Mouse (Mus musculus): ENCODE data around the gene H2-Ob. TPM values are rescaled to one million over a fixed set of nuclear protein-coding genes. Genes with fewer than 3 reads are reported as not detected.
"Not testable (repeated sequence)": the region's sequence is repeated elsewhere in the genome, so short reads cannot be mapped to it uniquely, and the experiment has no call there.

H2-Ob gene
- total and polyA plus RNA-seq, 2 experiments from 2014 or later = 0.13 to 0.42 TPM

DNA sequence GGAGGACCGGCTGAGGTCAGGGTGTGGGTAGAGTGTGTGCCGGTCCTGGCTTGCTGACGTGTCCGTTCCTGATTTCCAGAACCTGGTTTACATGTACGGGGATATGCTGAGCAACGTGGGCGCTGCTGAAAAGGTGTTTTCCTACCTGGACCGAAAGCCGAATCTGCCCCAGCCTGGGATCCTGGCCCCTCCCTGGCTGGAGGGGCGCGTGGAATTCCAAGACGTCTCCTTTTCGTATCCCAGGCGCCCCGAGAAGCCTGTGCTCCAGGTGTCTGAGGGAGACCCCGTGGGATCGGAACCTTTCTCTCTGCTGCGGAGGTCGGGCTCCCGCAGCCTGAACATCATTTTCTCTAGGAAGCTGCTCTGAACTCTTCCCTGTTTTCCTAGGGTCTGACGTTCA lies 24.8 kb upstream of the H2-Ob start:
- TF ChIP-seq CTCF (IDR thresholded peaks at IDR 0.05; ENCODE audit: low read depth) = no peak
- Histone ChIP-seq H3K36me3 (ENCODE audit: insufficient read depth, low read length) (no peaks in the 10 kb centered on the region), H3K9me3 (ENCODE audit: low read length) (no peaks in the 10 kb centered on the region), H3K4me1 (ENCODE audit: insufficient read depth, low read length) (no peaks in the 10 kb centered on the region), H3K4me3 (ENCODE audit: low read length) (no peak overlapping the region; the same call in 1 of the 2 replicates), H3K27me3 (ENCODE audit: insufficient read depth, low read length) (peaks cover 9% of the 10 kb centered on the region), H3K9ac (replicated peaks; ENCODE audit: low read length) (no peak overlapping the region), H3K4me2 (ENCODE audit: low read depth, low read length) (0 out of 2 replicates have a peak overlapping the region, but pooled peaks have one; percentile 5), H3K27ac (no peak overlapping the region)
- DNase-seq (ENCODE audit: low spot score) = no peak
- ATAC-seq = no peak
- WGBS = 41% methylated on average over 21 of the region's 21 CpGs

- Histone ChIP-seq H3K9ac (replicated peaks; ENCODE audit: low read length) (no peak overlapping the region), H3K4me2 (ENCODE audit: low read depth, low read length) (no peak overlapping the region), H3K27ac (no peak overlapping the region), H3K27me3 (ENCODE audit: insufficient read depth, low read length) (peaks cover 9% of the 10 kb centered on the region), H3K36me3 (ENCODE audit: insufficient read depth, low read length) (no peaks in the 10 kb centered on the region), H3K9me3 (ENCODE audit: low read length) (no peaks in the 10 kb centered on the region), H3K4me1 (ENCODE audit: insufficient read depth, low read length) (no peaks in the 10 kb centered on the region), H3K4me3 (ENCODE audit: low read length) (no peak overlapping the region)
- no peak for TF ChIP-seq CTCF (IDR thresholded peaks at IDR 0.05; ENCODE audit: low read depth)
- DNase-seq (ENCODE audit: low spot score) = no peak
- 86% methylated on average over 12 of the region's 12 CpGs for WGBS
- ATAC-seq = no peak
These were observed 23.5 kb upstream of the H2-Ob start for GRCm38 (mm10) chr17:34215176-34215575.

- no peak for TF ChIP-seq CTCF (IDR thresholded peaks at IDR 0.05; ENCODE audit: low read depth)
- 90% methylated on average over 8 of the region's 8 CpGs for WGBS
These were observed 21.3 kb upstream of the H2-Ob start for GRCm38 (mm10) chr17:34217216-34217928.

GRCm38 (mm10) chr17:34217986-34218385 lies 20.7 kb upstream of the H2-Ob start:
- WGBS = 86% methylated on average over 5 of the region's 5 CpGs
- Histone ChIP-seq H3K4me1 (ENCODE audit: insufficient read depth, low read length) (no peaks in the 10 kb centered on the region), H3K36me3 (ENCODE audit: insufficient read depth, low read length) (no peaks in the 10 kb centered on the region), H3K4me3 (ENCODE audit: low read length) (no peak overlapping the region), H3K27ac (no peak overlapping the region), H3K9me3 (ENCODE audit: low read length) (no peaks in the 10 kb centered on the region), H3K9ac (replicated peaks; ENCODE audit: low read length) (no peak overlapping the region), H3K27me3 (ENCODE audit: insufficient read depth, low read length) (peaks cover 4% of the 10 kb centered on the region), H3K4me2 (ENCODE audit: low read depth, low read length) (no peak overlapping the region)
- no peak for TF ChIP-seq CTCF (IDR thresholded peaks at IDR 0.05; ENCODE audit: low read depth)
- ATAC-seq (no peak), DNase-seq (ENCODE audit: low spot score) (no peak)

More at GRCm38 (mm10) chr17:34217216-34217928, 21.3 kb upstream of the H2-Ob start:
- no peak overlapping the region for H3K4me2 ChIP-seq (ENCODE audit: low read depth, low read length)
- ATAC-seq (no peak), DNase-seq (ENCODE audit: low spot score) (no peak)
- no peaks in the 10 kb centered on the region for H3K4me1 ChIP-seq (ENCODE audit: insufficient read depth, low read length)
- H3K4me3 ChIP-seq (ENCODE audit: low read length) = no peak overlapping the region
- no peak overlapping the region for H3K27ac ChIP-seq
- H3K9me3 ChIP-seq (ENCODE audit: low read length) = no peaks in the 10 kb centered on the region
- peaks cover 9% of the 10 kb centered on the region for H3K27me3 ChIP-seq (ENCODE audit: insufficient read depth, low read length)
- no peak overlapping the region for H3K9ac ChIP-seq (replicated peaks; ENCODE audit: low read length)
- H3K36me3 ChIP-seq (ENCODE audit: insufficient read depth, low read length) = no peaks in the 10 kb centered on the region

GRCm38 (mm10) chr17:34218675-34219074 lies 20.0 kb upstream of the H2-Ob start:
- Histone ChIP-seq H3K9ac (replicated peaks; ENCODE audit: low read length) (no peak overlapping the region), H3K27me3 (ENCODE audit: insufficient read depth, low read length) (peaks cover 4% of the 10 kb centered on the region), H3K9me3 (ENCODE audit: low read length) (no peaks in the 10 kb centered on the region), H3K27ac (no peak overlapping the region), H3K4me3 (ENCODE audit: low read length) (no peak overlapping the region), H3K36me3 (ENCODE audit: insufficient read depth, low read length) (no peaks in the 10 kb centered on the region), H3K4me1 (ENCODE audit: insufficient read depth, low read length) (no peaks in the 10 kb centered on the region), H3K4me2 (ENCODE audit: low read depth, low read length) (no peak overlapping the region)
- peak; percentile 45 for DNase-seq (ENCODE audit: low spot score)
- ATAC-seq = peak; percentile 59; the same call in 1 of the 2 replicates
- 53% methylated on average over 11 of the region's 11 CpGs for WGBS
- TF ChIP-seq CTCF (IDR thresholded peaks at IDR 0.05; ENCODE audit: low read depth) = no peak

- ATAC-seq (0 out of 2 replicates have a peak, but pooled peaks have one; percentile 40), DNase-seq (ENCODE audit: low spot score) (peak; percentile 15)
- not testable (repeated sequence) for H3K9ac ChIP-seq (replicated peaks; ENCODE audit: low read length); H3K36me3 ChIP-seq (ENCODE audit: insufficient read depth, low read length); H3K9me3 ChIP-seq (ENCODE audit: low read length); H3K27me3 ChIP-seq (ENCODE audit: insufficient read depth, low read length); H3K4me1 ChIP-seq (ENCODE audit: insufficient read depth, low read length); H3K4me3 ChIP-seq (ENCODE audit: low read length); H3K27ac ChIP-seq; H3K4me2 ChIP-seq (ENCODE audit: low read depth, low read length)
- WGBS = 92% methylated on average over 8 of the region's 11 CpGs
- peak; percentile 64 for TF ChIP-seq CTCF (IDR thresholded peaks at IDR 0.05; ENCODE audit: low read depth)
These were observed 19.6 kb upstream of the H2-Ob start for GRCm38 (mm10) chr17:34219096-34219495.

- H3K36me3 ChIP-seq (ENCODE audit: insufficient read depth, low read length); H3K27me3 ChIP-seq (ENCODE audit: insufficient read depth, low read length); H3K4me1 ChIP-seq (ENCODE audit: insufficient read depth, low read length); H3K4me3 ChIP-seq (ENCODE audit: low read length); ATAC-seq; H3K4me2 ChIP-seq (ENCODE audit: low read depth, low read length); H3K9me3 ChIP-seq (ENCODE audit: low read length); H3K9ac ChIP-seq (replicated peaks; ENCODE audit: low read length); H3K27ac ChIP-seq; DNase-seq (ENCODE audit: low spot score): not testable (repeated sequence)
- WGBS = 89% methylated on average over 3 of the region's 7 CpGs
These were observed 18.9 kb upstream of the H2-Ob start for GRCm38 (mm10) chr17:34219801-34220200.

DNA sequence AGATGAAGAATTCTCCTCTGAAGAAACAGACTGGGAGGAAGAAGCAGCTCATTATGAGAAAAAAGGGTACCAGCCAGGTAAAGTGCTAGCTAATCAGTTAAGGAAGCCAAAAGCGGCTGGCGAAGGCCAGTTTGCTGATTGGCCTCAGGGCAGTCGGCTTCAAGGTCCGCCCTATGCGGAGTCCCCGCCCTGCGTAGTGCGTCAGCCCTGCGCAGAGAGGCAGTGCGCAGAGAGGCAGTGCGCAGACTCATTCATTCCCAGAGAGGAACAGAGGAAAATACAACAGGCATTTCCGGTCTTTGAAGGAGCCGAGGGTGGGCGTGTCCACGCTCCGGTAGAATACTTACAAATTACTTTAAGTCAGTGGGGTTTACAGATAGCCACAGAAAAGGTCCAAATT lies 18.3 kb upstream of the H2-Ob start:
- not testable (repeated sequence) for H3K4me1 ChIP-seq (ENCODE audit: insufficient read depth, low read length); DNase-seq (ENCODE audit: low spot score); H3K27me3 ChIP-seq (ENCODE audit: insufficient read depth, low read length); H3K36me3 ChIP-seq (ENCODE audit: insufficient read depth, low read length); H3K9ac ChIP-seq (replicated peaks; ENCODE audit: low read length); H3K4me3 ChIP-seq (ENCODE audit: low read length); H3K27ac ChIP-seq; H3K9me3 ChIP-seq (ENCODE audit: low read length); ATAC-seq; H3K4me2 ChIP-seq (ENCODE audit: low read depth, low read length)
- 90% methylated on average over 3 of the region's 16 CpGs for WGBS

Measured in hindbrain, postnatal 0 days (tissue).